Mouse (Mus musculus) embryo, embryonic 9.5 days (tissue): ENCODE measurements around the gene Gclc.
"Not testable (repeated sequence)": the region's sequence is repeated elsewhere in the genome, so short reads cannot be mapped to it uniquely, and the experiment has no call there.

Source experiments
- DNase-seq: peaks from one replicate; pipeline ENCODE4 v3.0.0-alpha.2; 2017; ENCODE audit errors: extremely low spot score

Gclc gene

GRCm38 (mm10) chr9:77746315-77746714, 8.0 kb upstream of the Gclc start:
- no peak for DNase-seq

GRCm38 (mm10) chr9:77748292-77748691, 6.0 kb upstream of the Gclc start:
- not testable (repeated sequence) for DNase-seq

- DNase-seq, result peak; percentile 91
These were observed 3.9 kb upstream of the Gclc start for GRCm38 (mm10) chr9:77750133-77751060.

GRCm38 (mm10) chr9:77751091-77751521, 3.2 kb upstream of the Gclc start:
- no peak for DNase-seq

- DNase-seq, result peak; percentile 83
These were observed 530 bp downstream of the Gclc start for GRCm38 (mm10) chr9:77754728-77755402.

GRCm38 (mm10) chr9:77755403-77755784, 1.1 kb downstream of the Gclc start:
- DNase-seq, result no peak

GRCm38 (mm10) chr9:77756076-77756475, 1.7 kb downstream of the Gclc start:
- peak; percentile 30 for DNase-seq

GRCm38 (mm10) chr9:77757331-77757730, 3.0 kb downstream of the Gclc start:
- no peak for DNase-seq

GRCm38 (mm10) chr9:77758481-77758880, 4.1 kb downstream of the Gclc start:
- DNase-seq, result no peak

GRCm38 (mm10) chr9:77759111-77759510, 4.8 kb downstream of the Gclc start:
- DNase-seq, result no peak

- DNase-seq, result no peak
These were observed 5.4 kb downstream of the Gclc start for GRCm38 (mm10) chr9:77759756-77760155.

GRCm38 (mm10) chr9:77766218-77766617, 11.9 kb downstream of the Gclc start:
- DNase-seq, result no peak

- no peak for DNase-seq
These were observed 12.4 kb downstream of the Gclc start for GRCm38 (mm10) chr9:77766767-77767166.

GRCm38 (mm10) chr9:77770909-77771308, 16.6 kb downstream of the Gclc start:
- DNase-seq, result no peak

- no peak for DNase-seq
These were observed 17.0 kb downstream of the Gclc start for GRCm38 (mm10) chr9:77771330-77771729.

GRCm38 (mm10) chr9:77771765-77772383, 17.5 kb downstream of the Gclc start:
- DNase-seq, result peak; percentile 28

GRCm38 (mm10) chr9:77776720-77777515, 22.6 kb downstream of the Gclc start:
- DNase-seq, result no peak

GRCm38 (mm10) chr9:77777622-77778021, 23.3 kb downstream of the Gclc start:
- DNase-seq, result no peak

- no peak for DNase-seq
These were observed 25.4 kb downstream of the Gclc start for GRCm38 (mm10) chr9:77779711-77780110.

- DNase-seq, result peak; percentile 19
These were observed 27.3 kb downstream of the Gclc start for GRCm38 (mm10) chr9:77781453-77782163.

GRCm38 (mm10) chr9:77782201-77782600, 27.9 kb downstream of the Gclc start:
- no peak for DNase-seq
